Mouse (Mus musculus) ES-E14 (cell line): ENCODE measurements at regions not wholly inside any gene's neighbourhood (a gene's known extent, or its start where the extent isn't known, plus 50 kb on each side); places are given as distances from the start of the nearest gene placed in this dataset.

Experiments
- HCFC1 ChIP-seq: IDR thresholded peaks from 2 replicates; pipeline ENCODE4 v1.6.1; 2012; ENCODE audit warnings: low read length, inconsistent platforms, borderline replicate concordance; ENCODE audit not compliant: insufficient read depth
- MAFK ChIP-seq: IDR thresholded peaks from 2 replicates; pipeline ENCODE4 v1.6.1; 2014; ENCODE audit warnings: mild to moderate bottlenecking, low read depth, low read length, inconsistent platforms; ENCODE audit not compliant: insufficient read depth
- ZC3H11A ChIP-seq: IDR thresholded peaks from 2 replicates; pipeline ENCODE4 v1.6.1; 2012; ENCODE audit warnings: low read depth, mild to moderate bottlenecking, inconsistent platforms, low read length, borderline replicate concordance
- ZNF384 ChIP-seq: IDR thresholded peaks from 2 replicates; pipeline ENCODE4 v1.6.1; 2012; ENCODE audit warnings: low read depth, low read length, inconsistent platforms

- TF ChIP-seq ZC3H11A: no peak
- no peak for TF ChIP-seq ZNF384
- no peak for TF ChIP-seq HCFC1
- TF ChIP-seq MAFK: no peak
These were observed 335.7 kb upstream of the Chrm3 start for GRCm38 (mm10) chr13:10696181-10696977.
